Mouse (Mus musculus) bone marrow macrophage, adult 2 months (primary cell): ENCODE results near the gene Dpp6.

Experiments
- CTCF ChIP-seq: IDR thresholded peaks from 2 replicates; pipeline ENCODE4 v1.5.1; 2012; ENCODE audit warnings: low read depth, mild to moderate bottlenecking, low read length, moderate library complexity
- POLR2A ChIP-seq: IDR thresholded peaks from 2 replicates; pipeline ENCODE4 v1.6.1; 2012; ENCODE audit warnings: mild to moderate bottlenecking, low read depth, low read length, borderline replicate concordance

- no peak for TF ChIP-seq POLR2A
- no peak for TF ChIP-seq CTCF
These were observed 445.0 kb downstream of the Dpp6 start for GRCm38 (mm10) chr5:27261746-27262727.
